Mouse (Mus musculus): ENCODE data around the gene Ints3. TPM values are rescaled to one million over a fixed set of nuclear protein-coding genes. Genes with fewer than 3 reads are reported as not detected.

Gene Ints3
- polyA plus RNA-seq, 1 experiment from 2014 or later, result 32.2 TPM

DNA sequence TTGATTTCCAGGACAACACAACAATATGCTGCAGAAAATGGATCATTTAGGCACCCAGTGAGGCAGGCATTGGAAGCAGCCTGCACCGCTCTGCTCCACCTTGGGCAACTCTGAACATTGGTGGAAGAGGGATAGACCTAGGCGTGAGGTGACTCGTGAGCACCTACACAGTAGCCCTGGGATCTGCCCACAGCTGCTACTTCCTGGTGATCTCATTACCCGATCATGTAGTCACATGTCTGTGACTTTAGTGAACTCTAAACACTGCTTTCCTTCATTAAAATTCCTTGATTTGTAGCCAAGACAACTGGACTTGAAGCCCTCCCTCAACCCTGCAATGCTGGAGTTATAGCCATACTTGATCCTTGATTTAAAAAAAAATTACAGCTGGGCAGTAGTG lies 59.1 kb downstream of the Ints3 start:
- ATAC-seq (ENCODE audit: low FRiP score), result no peak
- 95% methylated on average over 4 of the region's 4 CpGs for WGBS
- no peak overlapping the region for H3K27ac ChIP-seq
- no peak overlapping the region for H3K9ac ChIP-seq
- H3K4me2 ChIP-seq (replicated peaks), result no peak overlapping the region
- H3K9me3 ChIP-seq (ENCODE audit: control insufficient read depth, low read length), result no peaks in the 10 kb centered on the region
- no peak for DNase-seq (ENCODE audit: low spot score)
- H3K36me3 ChIP-seq (replicated peaks; ENCODE audit: control insufficient read depth, insufficient read depth), result no peaks in the 10 kb centered on the region
- H3K4me3 ChIP-seq (replicated peaks; ENCODE audit: low read length), result no peak overlapping the region
- peaks cover 5% of the 10 kb centered on the region; the same call in 1 of the 2 replicates for H3K4me1 ChIP-seq (replicated peaks; ENCODE audit: control insufficient read depth, insufficient read depth, low read length)
- no peaks in the 10 kb centered on the region for H3K27me3 ChIP-seq (ENCODE audit: control insufficient read depth, insufficient read depth, low read length)

DNA sequence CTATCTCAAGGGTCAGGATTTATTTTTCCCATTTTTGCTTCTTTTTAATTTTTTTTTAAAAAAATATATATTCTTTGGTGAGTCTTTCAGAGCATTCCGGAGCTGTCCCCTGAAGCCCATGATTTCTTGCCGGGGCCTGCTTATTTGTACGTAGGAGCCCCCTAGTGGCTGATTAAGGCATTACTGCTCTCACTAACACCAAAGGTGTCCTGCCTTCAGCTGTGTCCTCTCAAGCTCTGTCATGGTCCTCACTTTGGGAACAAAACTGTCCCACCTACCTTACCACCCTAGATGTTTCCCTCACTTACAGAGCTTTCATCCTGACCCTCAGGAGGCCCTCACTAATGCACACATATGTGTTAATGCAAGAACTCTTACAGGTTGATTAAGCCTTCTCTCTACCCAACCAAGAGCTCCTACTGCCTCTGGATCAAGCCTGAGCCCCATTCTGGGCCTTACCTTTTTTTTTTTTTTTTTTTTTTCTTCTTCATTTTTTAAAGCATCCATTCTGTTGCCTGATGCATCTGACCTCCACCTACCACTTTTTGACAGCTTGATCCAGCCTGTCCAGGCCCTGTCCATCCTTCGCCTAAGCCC lies 59.9 kb downstream of the Ints3 start:
- no peak overlapping the region for H3K4me2 ChIP-seq (replicated peaks)
- H3K36me3 ChIP-seq (replicated peaks; ENCODE audit: control insufficient read depth, insufficient read depth), result no peaks in the 10 kb centered on the region
- no peaks in the 10 kb centered on the region for H3K27me3 ChIP-seq (ENCODE audit: control insufficient read depth, insufficient read depth, low read length)
- peaks cover 5% of the 10 kb centered on the region; the same call in 1 of the 2 replicates for H3K4me1 ChIP-seq (replicated peaks; ENCODE audit: control insufficient read depth, insufficient read depth, low read length)
- ATAC-seq (ENCODE audit: low FRiP score), result peak; percentile 78
- DNase-seq (ENCODE audit: low spot score), result peak; percentile 89
- no peak overlapping the region for H3K27ac ChIP-seq
- 28% methylated on average over 4 of the region's 4 CpGs for WGBS
- H3K9me3 ChIP-seq (ENCODE audit: control insufficient read depth, low read length), result no peaks in the 10 kb centered on the region
- no peak overlapping the region for H3K9ac ChIP-seq
- H3K4me3 ChIP-seq (replicated peaks; ENCODE audit: low read length), result no peak overlapping the region

DNA sequence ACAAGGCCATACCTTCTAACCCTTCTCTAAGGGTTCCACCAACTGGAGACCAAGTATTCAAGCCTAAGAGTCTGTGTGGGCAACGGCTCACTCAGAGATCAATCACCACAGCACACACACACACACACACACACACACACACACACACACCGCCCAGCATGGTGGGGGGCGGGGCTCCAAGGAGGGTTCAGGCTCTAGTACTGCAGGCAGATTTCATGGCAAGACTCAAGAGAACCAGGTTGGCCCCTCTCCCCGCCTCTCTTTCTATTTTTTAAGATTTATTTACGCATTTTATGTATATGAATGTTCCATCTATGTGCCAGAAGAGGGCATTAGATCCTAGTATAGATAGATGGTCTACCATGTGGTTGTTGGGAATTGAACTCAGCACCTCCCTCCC lies 60.6 kb downstream of the Ints3 start:
- no peak overlapping the region for H3K4me2 ChIP-seq (replicated peaks)
- no peak for DNase-seq (ENCODE audit: low spot score)
- no peaks in the 10 kb centered on the region for H3K36me3 ChIP-seq (replicated peaks; ENCODE audit: control insufficient read depth, insufficient read depth)
- H3K27ac ChIP-seq, result no peak overlapping the region
- H3K4me3 ChIP-seq (replicated peaks; ENCODE audit: low read length), result no peak overlapping the region
- WGBS, result 64% methylated on average over 5 of the region's 5 CpGs
- H3K27me3 ChIP-seq (ENCODE audit: control insufficient read depth, insufficient read depth, low read length), result no peaks in the 10 kb centered on the region
- no peak overlapping the region for H3K9ac ChIP-seq
- 0 out of 2 replicates have a peak, but pooled peaks have one; percentile 12 for ATAC-seq (ENCODE audit: low FRiP score)
- H3K4me1 ChIP-seq (replicated peaks; ENCODE audit: control insufficient read depth, insufficient read depth, low read length), result peaks cover 5% of the 10 kb centered on the region; the same call in 1 of the 2 replicates
- no peaks in the 10 kb centered on the region for H3K9me3 ChIP-seq (ENCODE audit: control insufficient read depth, low read length)

DNA sequence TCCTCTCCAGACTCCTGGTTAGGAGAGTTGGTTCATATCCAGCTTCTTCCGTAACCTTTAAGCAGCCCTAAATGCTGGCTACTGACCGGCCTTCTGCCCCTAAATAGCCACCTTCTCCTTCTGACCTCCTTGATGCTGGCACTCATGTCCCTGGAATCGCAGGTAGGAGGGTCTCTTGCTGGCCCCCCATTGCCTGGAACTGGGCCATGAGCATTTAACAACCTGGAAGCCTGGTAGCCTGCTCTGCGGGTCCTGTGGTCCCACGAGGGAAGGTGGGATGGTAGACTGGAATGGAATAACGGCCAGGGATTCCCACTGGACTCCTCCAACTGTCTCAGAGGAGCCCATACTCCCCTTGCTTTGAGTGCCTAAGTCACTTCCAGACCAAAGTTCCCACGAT lies 61.6 kb downstream of the Ints3 start:
- DNase-seq (ENCODE audit: low spot score), result no peak

DNA sequence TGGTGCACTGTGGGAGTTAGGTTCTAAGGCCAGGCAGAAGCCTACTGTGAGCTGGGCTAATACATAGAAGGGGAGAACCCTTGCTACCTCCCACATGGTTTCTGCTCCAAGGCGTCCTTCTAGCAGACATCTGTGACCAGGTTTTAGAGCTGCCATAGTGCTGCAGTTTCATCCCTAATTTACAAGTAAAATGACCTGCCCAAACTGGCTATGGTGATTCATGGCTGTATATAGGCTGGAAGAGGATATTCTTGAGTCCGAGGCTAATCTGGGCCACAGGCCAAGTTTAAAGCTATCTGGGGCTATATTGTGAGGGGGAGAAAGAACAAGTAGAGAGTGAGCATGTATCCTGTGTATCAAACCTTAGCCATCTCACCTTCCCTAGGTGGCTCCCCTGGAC lies 64.4 kb downstream of the Ints3 start:
- Histone ChIP-seq H3K4me1 (replicated peaks; ENCODE audit: control insufficient read depth, insufficient read depth, low read length) (no peaks in the 10 kb centered on the region), H3K4me2 (replicated peaks) (no peak overlapping the region), H3K9me3 (ENCODE audit: control insufficient read depth, low read length) (no peaks in the 10 kb centered on the region), H3K9ac (no peak overlapping the region), H3K27ac (no peak overlapping the region), H3K27me3 (ENCODE audit: control insufficient read depth, insufficient read depth, low read length) (no peaks in the 10 kb centered on the region), H3K36me3 (replicated peaks; ENCODE audit: control insufficient read depth, insufficient read depth) (no peaks in the 10 kb centered on the region), H3K4me3 (replicated peaks; ENCODE audit: low read length) (no peak overlapping the region)
- DNase-seq (ENCODE audit: low spot score) (no peak), ATAC-seq (ENCODE audit: low FRiP score) (no peak)
- WGBS, result 24% methylated on average over 2 of the region's 2 CpGs

More for the DNA sequence above, 61.6 kb downstream of the Ints3 start:
- Histone ChIP-seq H3K4me2 (replicated peaks) (no peak overlapping the region), H3K27ac (no peak overlapping the region), H3K4me1 (replicated peaks; ENCODE audit: control insufficient read depth, insufficient read depth, low read length) (peaks cover 5% of the 10 kb centered on the region; the same call in 1 of the 2 replicates), H3K9me3 (ENCODE audit: control insufficient read depth, low read length) (no peaks in the 10 kb centered on the region), H3K4me3 (replicated peaks; ENCODE audit: low read length) (no peak overlapping the region), H3K27me3 (ENCODE audit: control insufficient read depth, insufficient read depth, low read length) (no peaks in the 10 kb centered on the region), H3K9ac (no peak overlapping the region), H3K36me3 (replicated peaks; ENCODE audit: control insufficient read depth, insufficient read depth) (no peaks in the 10 kb centered on the region)
- no peak for ATAC-seq (ENCODE audit: low FRiP score)
- WGBS, result 76% methylated on average over 7 of the region's 7 CpGs

DNA sequence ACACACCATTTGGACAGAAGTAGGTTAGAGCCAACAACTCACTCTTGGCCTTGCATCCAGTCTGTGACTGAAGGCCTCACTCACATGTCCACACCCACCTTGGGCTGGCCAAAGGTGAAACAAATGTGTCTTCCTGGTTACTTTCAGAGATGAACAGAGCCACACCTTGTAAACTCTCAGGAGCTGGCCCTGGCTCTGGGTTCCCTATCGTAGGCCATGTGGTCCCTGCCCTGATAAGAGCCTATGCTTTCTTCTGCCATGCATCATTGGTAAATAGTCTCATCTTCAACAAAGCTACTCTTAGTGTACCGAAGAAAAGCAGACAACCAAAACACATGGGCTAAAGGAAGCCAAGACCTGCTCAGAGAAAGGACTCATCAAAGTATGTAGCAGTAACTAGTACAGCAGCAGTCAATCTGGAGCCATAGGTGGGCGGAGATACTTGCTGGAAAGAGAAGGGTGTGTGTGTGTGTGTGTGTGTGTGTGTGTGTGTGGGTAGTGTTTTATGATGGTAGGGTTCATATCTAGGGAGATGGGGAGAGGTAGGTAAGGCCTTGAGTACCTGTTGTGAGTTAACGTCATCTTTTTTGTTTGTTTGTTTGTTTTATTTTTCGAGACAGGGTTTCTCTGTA lies 66.3 kb downstream of the Ints3 start:
- Histone ChIP-seq H3K27ac (no peak overlapping the region), H3K4me2 (replicated peaks) (no peak overlapping the region), H3K9me3 (ENCODE audit: control insufficient read depth, low read length) (no peaks in the 10 kb centered on the region), H3K9ac (no peak overlapping the region), H3K4me1 (replicated peaks; ENCODE audit: control insufficient read depth, insufficient read depth, low read length) (no peaks in the 10 kb centered on the region), H3K4me3 (replicated peaks; ENCODE audit: low read length) (no peak overlapping the region), H3K27me3 (ENCODE audit: control insufficient read depth, insufficient read depth, low read length) (no peaks in the 10 kb centered on the region), H3K36me3 (replicated peaks; ENCODE audit: control insufficient read depth, insufficient read depth) (peaks cover 7% of the 10 kb centered on the region; the same call in 1 of the 2 replicates)
- 95% methylated on average over 5 of the region's 5 CpGs for WGBS
- DNase-seq (ENCODE audit: low spot score), result no peak
- no peak for ATAC-seq (ENCODE audit: low FRiP score)

DNA sequence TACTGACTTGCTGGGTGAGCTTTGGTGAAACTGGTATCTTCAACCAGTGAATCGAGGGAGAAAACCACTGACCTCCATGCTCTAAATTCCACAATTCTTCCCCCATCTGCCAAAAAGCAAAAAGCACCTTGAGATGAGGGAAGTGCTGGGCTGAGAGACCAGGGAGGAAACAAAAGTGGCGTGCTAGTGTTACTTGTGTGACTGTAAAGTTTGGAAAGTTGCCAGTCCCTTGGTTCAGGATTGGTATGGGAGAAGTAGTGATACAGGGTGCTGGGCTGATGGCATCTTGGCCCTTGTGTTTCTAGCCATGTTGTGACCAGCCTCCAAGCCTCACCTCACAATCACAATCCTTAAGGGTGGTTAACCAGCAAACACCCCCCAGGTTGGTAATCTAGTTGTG lies 71.1 kb downstream of the Ints3 start:
- 89% methylated on average over 2 of the region's 2 CpGs for WGBS

DNA sequence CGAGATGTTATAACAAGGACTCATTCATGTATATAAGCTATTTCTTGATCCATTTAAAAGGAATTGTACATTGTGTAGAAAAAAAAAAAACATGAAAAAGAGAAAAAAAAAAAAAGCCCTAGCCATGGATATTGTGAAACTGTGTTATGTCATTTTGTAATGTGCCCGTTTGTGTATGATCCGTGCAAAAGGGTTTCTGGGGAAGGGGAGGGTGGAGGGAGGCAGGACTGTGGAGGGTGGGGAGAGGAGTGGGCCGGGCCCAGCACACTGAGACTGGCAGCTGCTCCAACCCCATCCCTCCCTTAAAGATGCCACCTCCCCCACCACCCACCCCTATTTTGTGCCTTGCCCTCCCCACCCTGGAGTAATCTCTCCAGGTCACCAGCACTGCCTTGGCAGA lies 71.9 kb downstream of the Ints3 start:
- DNase-seq (ENCODE audit: low spot score), result no peak
- Histone ChIP-seq H3K36me3 (replicated peaks; ENCODE audit: control insufficient read depth, insufficient read depth) (peaks cover 54% of the 10 kb centered on the region), H3K4me2 (replicated peaks) (no peak overlapping the region), H3K9me3 (ENCODE audit: control insufficient read depth, low read length) (no peaks in the 10 kb centered on the region), H3K9ac (no peak overlapping the region), H3K27me3 (ENCODE audit: control insufficient read depth, insufficient read depth, low read length) (no peaks in the 10 kb centered on the region), H3K27ac (no peak overlapping the region), H3K4me3 (replicated peaks; ENCODE audit: low read length) (no peak overlapping the region), H3K4me1 (replicated peaks; ENCODE audit: control insufficient read depth, insufficient read depth, low read length) (no peaks in the 10 kb centered on the region)
- no peak for ATAC-seq (ENCODE audit: low FRiP score)
- WGBS, result 91% methylated on average over 3 of the region's 4 CpGs

More for the DNA sequence above, 71.1 kb downstream of the Ints3 start:
- no peak overlapping the region for H3K9ac ChIP-seq
- peaks cover 46% of the 10 kb centered on the region for H3K36me3 ChIP-seq (replicated peaks; ENCODE audit: control insufficient read depth, insufficient read depth)
- H3K27ac ChIP-seq, result no peak overlapping the region
- H3K4me3 ChIP-seq (replicated peaks; ENCODE audit: low read length), result no peak overlapping the region
- no peaks in the 10 kb centered on the region for H3K27me3 ChIP-seq (ENCODE audit: control insufficient read depth, insufficient read depth, low read length)
- no peak overlapping the region for H3K4me2 ChIP-seq (replicated peaks)
- ATAC-seq (ENCODE audit: low FRiP score), result no peak
- no peaks in the 10 kb centered on the region for H3K9me3 ChIP-seq (ENCODE audit: control insufficient read depth, low read length)
- DNase-seq (ENCODE audit: low spot score), result no peak
- no peaks in the 10 kb centered on the region for H3K4me1 ChIP-seq (replicated peaks; ENCODE audit: control insufficient read depth, insufficient read depth, low read length)

DNA sequence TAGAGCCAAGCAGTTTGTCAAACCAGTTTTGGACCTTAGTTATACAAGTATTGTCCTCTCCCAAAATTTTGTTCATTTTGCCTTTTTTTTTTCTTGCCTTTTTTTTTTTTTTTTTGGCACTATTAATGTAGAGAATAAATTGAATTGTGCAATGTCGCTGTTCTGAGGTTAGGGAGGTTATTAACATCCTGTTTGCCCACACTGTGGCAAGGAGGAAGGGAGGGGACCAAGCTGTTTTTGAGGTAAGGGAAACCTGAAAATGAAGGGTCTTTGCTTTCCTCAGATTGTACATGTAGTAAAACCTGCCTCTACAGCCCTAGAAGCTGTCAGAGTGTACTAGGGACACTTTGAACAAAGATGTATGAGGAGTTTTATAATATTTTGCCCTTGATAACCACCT lies 74.2 kb downstream of the Ints3 start:
- 91% methylated on average over 1 of the region's 1 CpGs for WGBS

More for the DNA sequence above, 74.2 kb downstream of the Ints3 start:
- Histone ChIP-seq H3K4me3 (replicated peaks; ENCODE audit: low read length) (no peak overlapping the region), H3K9me3 (ENCODE audit: control insufficient read depth, low read length) (no peaks in the 10 kb centered on the region), H3K4me2 (replicated peaks) (no peak overlapping the region), H3K27ac (no peak overlapping the region), H3K4me1 (replicated peaks; ENCODE audit: control insufficient read depth, insufficient read depth, low read length) (no peaks in the 10 kb centered on the region), H3K36me3 (replicated peaks; ENCODE audit: control insufficient read depth, insufficient read depth) (peaks cover 77% of the 10 kb centered on the region), H3K27me3 (ENCODE audit: control insufficient read depth, insufficient read depth, low read length) (no peaks in the 10 kb centered on the region), H3K9ac (no peak overlapping the region)
- no peak for ATAC-seq (ENCODE audit: low FRiP score)
- DNase-seq (ENCODE audit: low spot score), result no peak
